Comparison of ENCODE assay signal across 8 mouse cellular contexts in the genomic region with DNA sequence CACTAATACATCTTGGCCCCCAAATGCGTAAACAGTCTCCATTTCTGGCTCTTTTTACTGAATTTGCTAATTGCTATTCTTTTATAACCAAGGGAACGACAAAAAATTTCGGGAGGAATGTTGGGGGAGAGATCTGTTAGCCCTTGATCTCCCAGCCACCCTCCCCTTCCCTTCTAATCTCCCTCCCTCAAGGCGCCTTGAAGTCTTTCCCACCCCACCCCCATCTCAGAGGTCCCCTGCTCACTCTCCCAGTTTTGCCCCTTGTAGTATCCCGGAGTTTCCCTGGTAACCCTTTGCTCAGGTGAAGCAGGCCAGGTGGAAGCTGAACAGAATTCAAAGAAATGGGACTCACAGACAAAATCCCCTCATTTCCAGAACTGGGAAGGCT. TPM values are rescaled to one million over a fixed set of nuclear protein-coding genes. Genes with fewer than 3 reads are reported as not detected.
DNase-seq lines count a peak whose midpoint lies in the region; ATAC-seq lines count a peak whose summit lies in the region.

No protein-coding gene starts in this region.

- peak overlapping the region; percentile 93 for H3K27ac ChIP-seq in kidney, embryonic 15.5 days
- H3K27ac ChIP-seq in forebrain, embryonic 11.5 days (ENCODE audit: low read depth, low read length): no peak overlapping the region
- peak overlapping the region; percentile 71 for H3K27ac ChIP-seq in intestine, embryonic 16.5 days (ENCODE audit: low read length)
- H3K27ac ChIP-seq in neural tube, embryonic 12.5 days: no peak overlapping the region

- H3K9me3 ChIP-seq in kidney, embryonic 15.5 days (replicated peaks): no peaks in the 10 kb centered on the region
- no peaks in the 10 kb centered on the region for H3K9me3 ChIP-seq in forebrain, embryonic 11.5 days (ENCODE audit: control insufficient read depth, low read length)
- H3K9me3 ChIP-seq in intestine, embryonic 16.5 days (ENCODE audit: control insufficient read depth, low read length): no peaks in the 10 kb centered on the region
- H3K9me3 ChIP-seq in neural tube, embryonic 12.5 days: no peaks in the 10 kb centered on the region

- H3K4me2 ChIP-seq in kidney, embryonic 15.5 days: peak overlapping the region; percentile 63
- H3K4me2 ChIP-seq in forebrain, embryonic 11.5 days (ENCODE audit: low read depth, low read length, severe bottlenecking): peak overlapping the region; percentile 43
- peak overlapping the region; percentile 60 for H3K4me2 ChIP-seq in intestine, embryonic 16.5 days (ENCODE audit: low read depth, low read length)
- peak overlapping the region; percentile 56 for H3K4me2 ChIP-seq in neural tube, embryonic 12.5 days (replicated peaks)

- H3K27me3 ChIP-seq in kidney, embryonic 15.5 days: no peaks in the 10 kb centered on the region
- no peaks in the 10 kb centered on the region for H3K27me3 ChIP-seq in forebrain, embryonic 11.5 days (ENCODE audit: control insufficient read depth, insufficient read depth, low read length)
- no peaks in the 10 kb centered on the region for H3K27me3 ChIP-seq in intestine, embryonic 16.5 days (replicated peaks; ENCODE audit: control insufficient read depth, insufficient read depth, low read length)
- no peaks in the 10 kb centered on the region for H3K27me3 ChIP-seq in neural tube, embryonic 12.5 days (replicated peaks)

- peak overlapping the region; percentile 39 for H3K4me3 ChIP-seq in kidney, embryonic 15.5 days (replicated peaks)
- H3K4me3 ChIP-seq in forebrain, embryonic 11.5 days (ENCODE audit: low read depth, low read length): no peak overlapping the region; the same call in 1 of the 2 replicates
- H3K4me3 ChIP-seq in intestine, embryonic 16.5 days (ENCODE audit: low read length): peak overlapping the region; percentile 29; the same call in 1 of the 2 replicates
- H3K4me3 ChIP-seq in neural tube, embryonic 12.5 days: no peak overlapping the region

- peaks cover 29% of the 10 kb centered on the region for H3K4me1 ChIP-seq in kidney, embryonic 15.5 days
- H3K4me1 ChIP-seq in forebrain, embryonic 11.5 days (replicated peaks; ENCODE audit: control insufficient read depth, insufficient read depth, low read length): no peaks in the 10 kb centered on the region; the same call in 1 of the 2 replicates
- peaks cover 10% of the 10 kb centered on the region for H3K4me1 ChIP-seq in intestine, embryonic 16.5 days (ENCODE audit: control insufficient read depth, insufficient read depth, low read length)
- H3K4me1 ChIP-seq in neural tube, embryonic 12.5 days: peaks cover 15% of the 10 kb centered on the region

- no peaks in the 10 kb centered on the region for H3K36me3 ChIP-seq in kidney, embryonic 15.5 days
- H3K36me3 ChIP-seq in forebrain, embryonic 11.5 days (ENCODE audit: control insufficient read depth, insufficient read depth, low read length): no peaks in the 10 kb centered on the region
- H3K36me3 ChIP-seq in intestine, embryonic 16.5 days (ENCODE audit: control insufficient read depth, insufficient read depth, low read length): no peaks in the 10 kb centered on the region
- H3K36me3 ChIP-seq in neural tube, embryonic 12.5 days: no peaks in the 10 kb centered on the region

- H3K9ac ChIP-seq in kidney, embryonic 15.5 days: no peak overlapping the region
- H3K9ac ChIP-seq in forebrain, embryonic 11.5 days (ENCODE audit: low read length): no peak overlapping the region
- H3K9ac ChIP-seq in intestine, embryonic 16.5 days (ENCODE audit: low read depth, low read length): no peak overlapping the region
- H3K9ac ChIP-seq in neural tube, embryonic 12.5 days: no peak overlapping the region

- 5% methylated on average over 5 of the region's 5 CpGs for WGBS in kidney, embryonic 15.5 days
- WGBS in forebrain, embryonic 11.5 days: 7% methylated on average over 5 of the region's 5 CpGs
- 11% methylated on average over 5 of the region's 5 CpGs for WGBS in intestine, embryonic 16.5 days
- 3% methylated on average over 5 of the region's 5 CpGs for WGBS in neural tube, embryonic 12.5 days

- intact Hi-C loops in left cerebral cortex, postnatal 4 days (cut with DNase I): no loop called here

- ATAC-seq in kidney, embryonic 15.5 days (replicated peaks; ENCODE audit: low FRiP score): peak; percentile 72
- ATAC-seq in forebrain, embryonic 11.5 days (replicated peaks; ENCODE audit: low FRiP score): no peak
- ATAC-seq in intestine, embryonic 16.5 days: peak; percentile 56
- no peak for ATAC-seq in neural tube, embryonic 12.5 days (ENCODE audit: low FRiP score, low read depth)

- DNase-seq in kidney, postnatal 36 days: no peak
- DNase-seq in forebrain, embryonic 11.5 days (ENCODE audit: low spot score): no peak
- no peak for DNase-seq in left cerebral cortex, postnatal 4 days
- no peak for DNase-seq in gastrocnemius, adult 18-20 months (ENCODE audit: low spot score)
- DNase-seq in gastrocnemius, adult 8-10 months (ENCODE audit: low spot score in 2 of 2): no peak

RNA-seq across cellular contexts. Expression of a gene that starts 37.0 kb away (rescaled TPM):
- polyA plus RNA-seq in kidney, embryonic 15.5 days (2015; fragmentation: Nextera tagmentation; extraction: Ambion mirVana): 3.2 and 3.8 TPM in 2 replicates
- polyA plus RNA-seq in forebrain, embryonic 11.5 days (2014; fragmentation: Nextera tagmentation; extraction: Ambion mirVana): 0.51 and 0.87 TPM in 2 replicates
- polyA plus RNA-seq in intestine, embryonic 16.5 days (2015; fragmentation: Nextera tagmentation; extraction: Ambion mirVana): 0.38 TPM in 1 of 2 replicates, not detected in the other
- polyA plus RNA-seq in neural tube, embryonic 12.5 days (2016; fragmentation: Nextera tagmentation; extraction: Ambion mirVana): 0.79 TPM in 1 of 2 replicates, not detected in the other
- under 1 TPM in 1 of 2 experiments, not detected in 1; 0.52 TPM for total RNA-seq in left cerebral cortex, postnatal 4 days (2021)
- total RNA-seq in gastrocnemius, adult 18-20 months (2021): not detected
- total RNA-seq in gastrocnemius, adult 8-10 months (2022): not detected

Comparison
In these comparisons a context has a peak if more than half of its experiments do, and no peak if none do; other contexts are left out.
1. ATAC-seq: peak in kidney, embryonic 15.5 days (single experiment) and intestine, embryonic 16.5 days (single experiment); none in forebrain, embryonic 11.5 days (single experiment) and neural tube, embryonic 12.5 days (single experiment).
2. H3K27ac ChIP-seq: peak in kidney, embryonic 15.5 days (single experiment) and intestine, embryonic 16.5 days (single experiment); none in forebrain, embryonic 11.5 days (single experiment) and neural tube, embryonic 12.5 days (single experiment).
3. H3K4me3 ChIP-seq: peak in kidney, embryonic 15.5 days (single experiment) and intestine, embryonic 16.5 days (single experiment); none in forebrain, embryonic 11.5 days (single experiment) and neural tube, embryonic 12.5 days (single experiment).
4. Peak in every context shown above with its lines, with median percentiles within 50 percentile points of each other: H3K4me2 ChIP-seq.